Mouse (Mus musculus) myocyte (in vitro differentiated cells): ENCODE data around the gene Gm11172. TPM values are rescaled to one million over a fixed set of nuclear protein-coding genes. Genes with fewer than 3 reads are reported as not detected.

Source experiments
- H3K27me3 ChIP-seq: one replicate; pipeline ENCODE4 v1.6.1; 2011; ENCODE audit not compliant: control insufficient read depth, insufficient read depth, insufficient read length
- H3K36me3 ChIP-seq: one replicate; pipeline ENCODE4 v1.6.1; 2011; ENCODE audit not compliant: control insufficient read depth, insufficient read depth
- H3K4me2 ChIP-seq: one replicate; pipeline ENCODE4 v1.6.1; 2011; ENCODE audit warnings: low read depth, control low read depth
- H3K4me3 ChIP-seq: one replicate; pipeline ENCODE4 v1.5.1; 2011; ENCODE audit warnings: mild to moderate bottlenecking, control low read depth, moderate library complexity
- H3K79me2 ChIP-seq: one replicate; pipeline ENCODE4 v1.6.1; 2011; ENCODE audit not compliant: control insufficient read depth, insufficient read depth
- H3ac ChIP-seq: one replicate; pipeline ENCODE4 v1.6.1; 2011; ENCODE audit not compliant: control insufficient read depth, insufficient read length
- CEBPB ChIP-seq: IDR thresholded peaks from 2 replicates; pipeline ENCODE4 v1.6.1; 2011; ENCODE audit warnings: mild to moderate bottlenecking, moderate library complexity; ENCODE audit not compliant: poor library complexity, insufficient read depth, severe bottlenecking
- E2F4 ChIP-seq: IDR thresholded peaks from one replicate; pipeline ENCODE4 v1.6.1; 2011; ENCODE audit warnings: mild to moderate bottlenecking, control low read depth, moderate library complexity; ENCODE audit not compliant: insufficient read depth
- MAX ChIP-seq: IDR thresholded peaks from one replicate; pipeline ENCODE4 v1.6.1; 2011; ENCODE audit warnings: low read depth, mild to moderate bottlenecking, control low read depth
- MYOD1 ChIP-seq, 3 experiments: IDR thresholded peaks; one replicate each; pipeline ENCODE4 v1.6.1; 2011; ENCODE audit warnings: control low read depth in 2 of 3, low read depth in 2 of 3, mild to moderate bottlenecking in 2 of 3, moderate library complexity in 1 of 3; ENCODE audit not compliant: insufficient read length in 2 of 3, control insufficient read depth in 1 of 3
- MYOG ChIP-seq, 3 experiments: IDR thresholded peaks; one replicate each; pipeline ENCODE4 v1.6.1; 2011; ENCODE audit warnings: control low read depth in 2 of 3, low read depth in 2 of 3, mild to moderate bottlenecking in 2 of 3; ENCODE audit not compliant: insufficient read length in 2 of 3, control insufficient read depth in 1 of 3, insufficient read depth in 1 of 3
- POLR2A ChIP-seq: IDR thresholded peaks from one replicate; pipeline ENCODE4 v1.6.1; 2011; ENCODE audit warnings: low read depth, mild to moderate bottlenecking, control low read depth, moderate library complexity; ENCODE audit not compliant: insufficient read length
- POLR2AphosphoS2 ChIP-seq: IDR thresholded peaks from one replicate; pipeline ENCODE4 v1.6.1; 2011; ENCODE audit warnings: low read depth, control low read depth; ENCODE audit not compliant: insufficient read length
- REST ChIP-seq: IDR thresholded peaks from one replicate; pipeline ENCODE4 v1.6.1; 2011; ENCODE audit warnings: mild to moderate bottlenecking, control low read depth, moderate library complexity; ENCODE audit not compliant: insufficient read depth, insufficient read length
- SRF ChIP-seq: IDR thresholded peaks from one replicate; pipeline ENCODE4 v1.6.1; 2011; ENCODE audit warnings: low read depth; ENCODE audit not compliant: control insufficient read depth, insufficient read length
- TCF12 ChIP-seq: IDR thresholded peaks from one replicate; pipeline ENCODE4 v1.6.1; 2011; ENCODE audit warnings: mild to moderate bottlenecking, control low read depth; ENCODE audit not compliant: poor library complexity, insufficient read depth, severe bottlenecking
- TCF3 ChIP-seq: IDR thresholded peaks from one replicate; pipeline ENCODE4 v1.6.1; 2011; ENCODE audit warnings: low read depth, control low read depth; ENCODE audit not compliant: insufficient read length
- USF1 ChIP-seq: IDR thresholded peaks from one replicate; pipeline ENCODE4 v1.6.1; 2011; ENCODE audit warnings: low read depth, mild to moderate bottlenecking, control low read depth, moderate library complexity
- polyA plus RNA-seq: library from polyadenylated mRNA; unstranded; fragments of >200 nt; fragmentation: generic; extraction: Trizol; gene quantifications from one replicate; pipeline ENCODE4 v1.2.1, GENCODE M21; 2012; ENCODE audit warnings: missing spikeins

The Gm11172 gene
- polyA plus RNA-seq, 1 experiment, result not detected

GRCm38 (mm10) chr16:10784793-10785370 lies 27.8 kb upstream of the Gm11172 start:
- TF ChIP-seq MYOD1 (IDR thresholded peaks at IDR 0.05; ENCODE audit: control insufficient read depth in 1 of 3, insufficient read length in 2 of 3, low read depth in 2 of 3), result peak in 1 of 3 experiments; percentile 1
- TF ChIP-seq SRF, result no peak
- no peak for TF ChIP-seq USF1
- TF ChIP-seq POLR2A, result peak; percentile 74
- TF ChIP-seq MAX, result no peak
- peak; percentile 76 for TF ChIP-seq POLR2AphosphoS2
- no peak for TF ChIP-seq REST
- TF ChIP-seq CEBPB, result no peak
- TF ChIP-seq MYOG (IDR thresholded peaks at IDR 0.05; ENCODE audit: control insufficient read depth in 1 of 3, insufficient read depth in 1 of 3, insufficient read length in 2 of 3, low read depth in 2 of 3), result no peak
- no peak for TF ChIP-seq TCF12
- TF ChIP-seq TCF3, result no peak
- TF ChIP-seq E2F4, result no peak

GRCm38 (mm10) chr16:10785371-10786231 lies 27.1 kb upstream of the Gm11172 start, which contains the start of gene Socs1:
Socs1 (minus strand) TSS chr16:10785536.
- no peaks in the 10 kb centered on the region for H3K36me3 ChIP-seq
- H3K79me2 ChIP-seq, result peaks cover 5% of the 10 kb centered on the region
- H3K4me2 ChIP-seq, result peak within 1 kb of the TSS; percentile 99
- H3K27me3 ChIP-seq, result no peaks in the 10 kb centered on the region
- H3ac ChIP-seq, result peak within 1 kb of the TSS; percentile 57
- peak; percentile 75 for TF ChIP-seq POLR2A
- no peak for TF ChIP-seq REST
- peak; percentile 31 for TF ChIP-seq SRF
- no peak for TF ChIP-seq E2F4
- no peak for TF ChIP-seq CEBPB
- no peak for TF ChIP-seq TCF3
- peak in 1 of 3 experiments; percentile 10 for TF ChIP-seq MYOG (IDR thresholded peaks at IDR 0.05; ENCODE audit: control insufficient read depth in 1 of 3, insufficient read depth in 1 of 3, insufficient read length in 2 of 3, low read depth in 2 of 3)
- peak in 1 of 3 experiments; percentile 55 for TF ChIP-seq MYOD1 (IDR thresholded peaks at IDR 0.05; ENCODE audit: control insufficient read depth in 1 of 3, insufficient read length in 2 of 3, low read depth in 2 of 3)
- TF ChIP-seq POLR2AphosphoS2, result peak; percentile 81
- TF ChIP-seq MAX, result no peak
- H3K4me3 ChIP-seq, result peak within 1 kb of the TSS; percentile 64

More at GRCm38 (mm10) chr16:10784793-10785370, 27.8 kb upstream of the Gm11172 start:
- H3K36me3 ChIP-seq, result no peaks in the 10 kb centered on the region
- no peaks in the 10 kb centered on the region for H3K27me3 ChIP-seq
- H3K4me3 ChIP-seq, result peak overlapping the region; percentile 64
- peak overlapping the region; percentile 79 for H3K4me2 ChIP-seq
- H3ac ChIP-seq, result peak overlapping the region; percentile 57
- H3K79me2 ChIP-seq, result peaks cover 5% of the 10 kb centered on the region

- TF ChIP-seq TCF12 (no peak), MYOD1 (IDR thresholded peaks at IDR 0.05; ENCODE audit: control insufficient read depth in 1 of 3, insufficient read length in 2 of 3, low read depth in 2 of 3) (no peak), MYOG (IDR thresholded peaks at IDR 0.05; ENCODE audit: control insufficient read depth in 1 of 3, insufficient read depth in 1 of 3, insufficient read length in 2 of 3, low read depth in 2 of 3) (no peak), CEBPB (no peak)
- H3K4me3 ChIP-seq, result peak overlapping the region; percentile 64
- peak overlapping the region; percentile 57 for H3ac ChIP-seq
- H3K36me3 ChIP-seq, result no peaks in the 10 kb centered on the region
- H3K4me2 ChIP-seq, result peak overlapping the region; percentile 99
- peaks cover 5% of the 10 kb centered on the region for H3K79me2 ChIP-seq
- H3K27me3 ChIP-seq, result no peaks in the 10 kb centered on the region
These were observed 26.4 kb upstream of the Gm11172 start for GRCm38 (mm10) chr16:10786288-10786687.

GRCm38 (mm10) chr16:10786782-10787547 lies 25.8 kb upstream of the Gm11172 start:
- no peak overlapping the region for H3ac ChIP-seq
- TF ChIP-seq MAX (no peak), SRF (no peak), POLR2A (no peak), POLR2AphosphoS2 (no peak), CEBPB (no peak), REST (no peak), USF1 (no peak), TCF12 (no peak), MYOD1 (IDR thresholded peaks at IDR 0.05; ENCODE audit: control insufficient read depth in 1 of 3, insufficient read length in 2 of 3, low read depth in 2 of 3) (no peak), E2F4 (no peak), TCF3 (no peak), MYOG (IDR thresholded peaks at IDR 0.05; ENCODE audit: control insufficient read depth in 1 of 3, insufficient read depth in 1 of 3, insufficient read length in 2 of 3, low read depth in 2 of 3) (no peak)
- no peaks in the 10 kb centered on the region for H3K27me3 ChIP-seq
- peak overlapping the region; percentile 6 for H3K4me2 ChIP-seq
- H3K79me2 ChIP-seq, result peaks cover 5% of the 10 kb centered on the region
- H3K36me3 ChIP-seq, result no peaks in the 10 kb centered on the region
- H3K4me3 ChIP-seq, result peak overlapping the region; percentile 64
